In the genomic region with DNA sequence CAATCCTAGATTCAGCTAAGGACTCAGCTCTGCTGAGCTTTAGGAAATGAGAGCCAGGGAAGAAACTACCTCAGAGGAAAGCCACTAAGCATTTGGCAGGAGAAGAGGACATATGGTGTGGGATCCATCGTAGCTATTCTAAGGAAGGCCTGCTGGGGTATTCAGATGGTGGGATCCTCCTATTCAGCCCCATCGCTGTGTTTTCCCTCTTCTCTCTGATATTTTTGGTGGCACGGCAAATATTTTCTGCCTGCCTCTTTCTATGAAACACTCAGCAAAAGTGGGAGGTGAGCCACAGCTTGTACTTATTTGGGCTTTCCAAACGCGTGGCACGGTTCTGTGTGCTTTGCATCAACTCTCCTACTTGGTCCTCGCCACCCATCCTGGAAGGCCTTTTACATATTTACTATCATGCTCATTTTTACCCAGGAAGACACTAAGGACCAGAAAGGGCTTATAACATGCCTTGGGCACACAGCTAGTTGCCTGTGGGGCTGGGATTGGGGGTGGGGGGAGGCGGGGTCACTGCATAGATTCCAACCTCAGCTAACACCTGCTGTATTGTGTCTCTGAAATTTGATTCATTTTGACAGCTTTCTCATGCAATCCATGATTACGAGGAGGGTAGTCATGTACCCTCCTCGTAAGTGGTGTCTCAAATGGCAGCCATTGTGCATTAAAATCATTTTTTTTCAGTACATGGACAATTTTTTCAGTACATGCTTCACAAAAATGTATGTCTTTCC, we compare ENCODE assay signal across 9 mouse cellular contexts. TPM values are rescaled to one million over a fixed set of nuclear protein-coding genes. Genes with fewer than 3 reads are reported as not detected.
DNase-seq lines count a peak whose midpoint lies in the region; ATAC-seq lines count a peak whose summit lies in the region.
"Had no signal": no experiment of that assay in that cellular context is flagged by ENCODE, and none has a peak within 500 bp of the region (broad histone marks: within the 10 kb centered on the region; RNA-seq: fewer than 3 reads in every experiment).

No protein-coding gene starts in this region.

- no peaks in the 10 kb centered on the region for H3K9me3 ChIP-seq in forebrain, embryonic 15.5 days
- no peaks in the 10 kb centered on the region for H3K9me3 ChIP-seq in forebrain, embryonic 10.5 days

- intact Hi-C loops in left cerebral cortex, postnatal 25 days (cut with DNase I), result loop anchor here (1.0 to 5.0 kb wide), 4 partner anchors 46 to 398 kb away; partner anchors contain the start of genes Peg3 and Usp29

- no peak overlapping the region for H3K4me3 ChIP-seq in forebrain, embryonic 15.5 days
- H3K4me3 ChIP-seq in forebrain, embryonic 10.5 days, result no peak overlapping the region

- WGBS in forebrain, embryonic 15.5 days, result 83% methylated on average over 10 of the region's 10 CpGs
- WGBS in forebrain, embryonic 10.5 days, result 92% methylated on average over 10 of the region's 10 CpGs

- H3K9ac ChIP-seq in forebrain, embryonic 15.5 days (replicated peaks), result no peak overlapping the region
- H3K9ac ChIP-seq: liver, embryonic 14.5 days had no signal

- H3K4me2 ChIP-seq in forebrain, embryonic 15.5 days (replicated peaks), result no peak overlapping the region

- ATAC-seq in forebrain, embryonic 15.5 days (replicated peaks), result no peak
- no peak for ATAC-seq in erythroid progenitor cell, adult 5-6 weeks (replicated peaks; ENCODE audit: low FRiP score, poor library complexity, severe bottlenecking)

- no peak for DNase-seq in forebrain, embryonic 10.5 days (ENCODE audit: extremely low spot score, low spot score)
- DNase-seq in brain, adult 2 months (ENCODE audit: low read depth, low spot score), result peak; percentile 93
- peak; percentile 43 to 48 for DNase-seq in frontal cortex, postnatal 10 days (ENCODE audit: low spot score in 2 of 2)
- peak; percentile 75 to 97 for DNase-seq in left cerebral cortex, postnatal 25 days (ENCODE audit: low spot score in 2 of 2)
- DNase-seq in adrenal gland, adult (ENCODE audit: inconsistent age in 2 of 2, low spot score in 1 of 2), result no peak
- no peak for DNase-seq in urinary bladder, postnatal 4 days (ENCODE audit: low spot score in 2 of 2)

- H3K4me1 ChIP-seq in forebrain, embryonic 15.5 days, result peaks cover 15% of the 10 kb centered on the region
- peaks cover 26% of the 10 kb centered on the region for H3K4me1 ChIP-seq in forebrain, embryonic 10.5 days

- peak overlapping the region; percentile 6; the same call in 1 of the 2 replicates for H3K27ac ChIP-seq in forebrain, embryonic 15.5 days (replicated peaks)
- no peak overlapping the region for H3K27ac ChIP-seq in forebrain, embryonic 10.5 days
- H3K27ac ChIP-seq: liver, embryonic 14.5 days had no signal

- no peaks in the 10 kb centered on the region for H3K27me3 ChIP-seq in forebrain, embryonic 15.5 days
- peaks cover 18% of the 10 kb centered on the region for H3K27me3 ChIP-seq in forebrain, embryonic 10.5 days (ENCODE audit: poor library complexity, severe bottlenecking)

- H3K36me3 ChIP-seq in forebrain, embryonic 15.5 days, result no peaks in the 10 kb centered on the region
- no peaks in the 10 kb centered on the region for H3K36me3 ChIP-seq in forebrain, embryonic 10.5 days (replicated peaks)

RNA-seq across cellular contexts. Expression of gene Usp29, which starts 46.1 kb away (rescaled TPM):
- polyA plus RNA-seq in forebrain, embryonic 15.5 days (2015; fragmentation: Nextera tagmentation; extraction: Ambion mirVana), result 22.4 and 26.1 TPM in 2 replicates
- polyA plus RNA-seq in forebrain, embryonic 10.5 days (2016; fragmentation: Nextera tagmentation; extraction: Ambion mirVana), result 7.4 and 7.9 TPM in 2 replicates
- 10 to 100 TPM; 41.2 to 43.8 TPM for total RNA-seq in left cerebral cortex, postnatal 25 days (2021)
- total RNA-seq in erythroid progenitor cell, adult 5-6 weeks (2015; ENCODE audit: low replicate concordance), result not detected in 2 replicates
- total RNA-seq in erythroid progenitor cell, adult 5-6 weeks (2017; ENCODE audit: low replicate concordance), result not detected in 2 replicates

RNA-seq across cellular contexts. Expression of gene Peg3, which starts 46.3 kb away (rescaled TPM):
- polyA plus RNA-seq in forebrain, embryonic 15.5 days (2015; fragmentation: Nextera tagmentation; extraction: Ambion mirVana), result 51.1 and 58.7 TPM in 2 replicates
- 89.4 and 101 TPM in 2 replicates for polyA plus RNA-seq in forebrain, embryonic 10.5 days (2016; fragmentation: Nextera tagmentation; extraction: Ambion mirVana)
- 100 to 1,000 TPM; 201 to 222 TPM for total RNA-seq in left cerebral cortex, postnatal 25 days (2021)
- total RNA-seq in erythroid progenitor cell, adult 5-6 weeks (2015; ENCODE audit: low replicate concordance), result 0.36 TPM in 1 of 2 replicates, not detected in the other
- total RNA-seq in erythroid progenitor cell, adult 5-6 weeks (2017; ENCODE audit: low replicate concordance), result not detected in 2 replicates

Comparison
In these comparisons a context has a peak if more than half of its experiments do, and no peak if none do; other contexts are left out.
1. DNase-seq: peak in brain, adult 2 months (single experiment), frontal cortex, postnatal 10 days (2 of 2) and left cerebral cortex, postnatal 25 days (2 of 2); none in forebrain, embryonic 10.5 days (single experiment), adrenal gland, adult (0 of 2) and urinary bladder, postnatal 4 days (0 of 2).
2. RNA of gene Usp29, which starts 46.1 kb away (total RNA-seq): 41.2 to 43.8 TPM in left cerebral cortex, postnatal 25 days; not detected in erythroid progenitor cell, adult 5-6 weeks; every median in the first group is over 10 times any median in the second.
3. RNA of gene Peg3, which starts 46.3 kb away (total RNA-seq): 201 to 222 TPM in left cerebral cortex, postnatal 25 days; 0.36 TPM in erythroid progenitor cell, adult 5-6 weeks; every median in the first group is over 100 times any median in the second.